Mouse (Mus musculus) adrenal gland, adult 2 months (tissue): ENCODE measurements around the gene BC107364. TPM values are rescaled to one million over a fixed set of nuclear protein-coding genes. Genes with fewer than 3 reads are reported as not detected.
"Not testable (repeated sequence)": the region's sequence is repeated elsewhere in the genome, so short reads cannot be mapped to it uniquely, and the experiment has no call there.

Experiments
- DNase-seq: peaks from one replicate; pipeline ENCODE4 v3.0.0; 2021
- polyA plus RNA-seq: library from polyadenylated mRNA; depleted of rRNA; stranded (reverse); fragments of >200 nt; gene quantifications from 2 replicates; pipeline ENCODE4 v1.2.3, GENCODE M21; 2012
- total RNA-seq, 2 experiments: library from RNA; stranded (reverse); gene quantifications; 2 replicates each; pipeline ENCODE4 v1.2.3; 2021

Gene BC107364
- total and polyA plus RNA-seq, 3 experiments = not detected

DNA sequence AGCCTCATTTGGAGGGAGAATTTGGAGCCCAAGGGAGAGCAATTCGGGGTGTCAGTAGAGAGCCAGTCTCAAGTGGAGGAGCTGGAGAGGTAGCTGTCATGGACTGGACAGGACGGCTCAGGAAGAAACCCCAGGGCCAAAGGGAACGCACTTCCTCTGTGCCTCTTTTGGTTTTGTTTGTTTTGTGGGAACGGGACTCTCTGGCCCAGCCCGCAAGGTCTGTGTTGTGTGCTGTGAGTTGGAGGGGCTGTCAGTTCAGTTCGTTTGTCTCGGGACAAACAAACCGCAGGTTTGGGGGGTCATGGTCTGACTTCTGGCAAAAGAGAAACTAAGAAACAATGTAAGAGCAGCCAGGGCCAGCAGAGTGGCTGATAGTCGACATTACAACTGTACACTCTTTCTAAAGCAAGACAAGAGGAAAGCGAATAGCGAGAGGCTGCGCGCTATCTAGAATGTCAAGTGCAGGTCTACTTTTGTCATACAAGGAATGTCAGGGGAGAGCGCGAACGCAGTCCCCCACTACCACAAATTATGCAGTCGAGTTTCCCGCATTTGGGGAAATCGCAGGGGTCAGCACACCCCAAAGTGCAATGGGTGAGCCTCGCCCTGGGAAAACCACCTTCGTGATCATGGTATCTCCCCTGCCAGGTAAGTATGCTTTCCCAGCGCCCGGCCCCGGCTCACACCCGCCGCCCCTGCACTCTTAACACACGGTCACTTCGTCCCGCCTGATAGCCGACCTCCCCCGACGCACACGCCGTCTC, 34.1 kb upstream of the BC107364 start:
- DNase-seq = not testable (repeated sequence)

DNA sequence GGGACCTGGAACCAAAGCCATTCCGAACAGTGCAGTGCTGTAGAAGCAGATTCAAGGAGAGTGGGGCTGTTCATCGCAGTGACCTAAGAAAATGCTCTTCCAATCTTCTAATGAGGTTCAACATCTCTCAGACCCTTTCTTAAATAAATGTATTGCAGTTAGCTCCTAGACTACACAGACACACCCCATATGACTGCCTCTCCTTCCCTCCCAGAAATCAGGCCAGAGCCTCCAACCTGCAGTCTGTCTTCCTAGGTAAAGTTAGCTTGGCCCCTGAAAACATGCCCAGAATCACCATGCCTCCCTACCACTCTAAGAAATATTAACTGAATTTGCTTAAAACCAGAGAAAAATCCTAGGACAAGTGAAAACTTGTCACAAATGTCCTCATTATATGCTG, 33.3 kb upstream of the BC107364 start:
- no peak for DNase-seq

DNA sequence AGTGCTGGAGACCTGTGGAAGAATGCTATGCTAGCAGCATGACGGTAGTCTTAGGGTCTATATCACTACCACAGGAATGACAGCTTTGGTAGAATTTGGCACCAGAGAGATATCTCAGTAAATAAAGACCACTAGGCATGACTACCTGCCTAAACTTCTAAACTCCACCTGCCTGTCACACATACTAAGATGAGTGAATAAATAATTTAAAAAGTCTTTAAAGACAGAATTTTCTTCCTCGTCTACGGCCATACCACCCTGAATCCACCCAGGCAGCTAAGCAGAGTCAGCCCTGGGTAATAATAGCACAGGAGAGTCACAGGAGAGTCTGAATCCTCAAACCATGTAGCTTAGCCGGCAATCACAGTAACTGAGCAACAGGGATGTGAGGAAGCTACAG, 32.8 kb upstream of the BC107364 start:
- DNase-seq = no peak

DNA sequence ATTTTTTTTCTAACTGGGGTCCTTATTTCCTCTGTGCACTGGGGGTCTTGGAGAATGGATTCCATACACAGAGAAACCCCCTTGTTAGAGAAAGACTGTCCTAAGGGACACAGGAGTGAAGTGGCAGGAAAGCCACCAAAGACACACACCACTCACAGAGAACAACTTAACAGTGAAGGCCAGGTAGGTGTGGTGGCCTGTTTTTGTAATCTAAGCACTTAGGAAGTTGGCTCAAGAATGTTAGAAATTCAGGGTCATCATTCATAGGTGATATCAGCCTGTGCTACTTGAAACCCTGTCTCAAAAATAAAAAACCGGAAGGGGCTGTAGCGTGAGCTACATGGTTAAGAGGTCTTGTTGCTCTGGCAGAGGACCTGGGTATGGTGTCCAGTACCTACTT, 31.8 kb upstream of the BC107364 start:
- DNase-seq = no peak

DNA sequence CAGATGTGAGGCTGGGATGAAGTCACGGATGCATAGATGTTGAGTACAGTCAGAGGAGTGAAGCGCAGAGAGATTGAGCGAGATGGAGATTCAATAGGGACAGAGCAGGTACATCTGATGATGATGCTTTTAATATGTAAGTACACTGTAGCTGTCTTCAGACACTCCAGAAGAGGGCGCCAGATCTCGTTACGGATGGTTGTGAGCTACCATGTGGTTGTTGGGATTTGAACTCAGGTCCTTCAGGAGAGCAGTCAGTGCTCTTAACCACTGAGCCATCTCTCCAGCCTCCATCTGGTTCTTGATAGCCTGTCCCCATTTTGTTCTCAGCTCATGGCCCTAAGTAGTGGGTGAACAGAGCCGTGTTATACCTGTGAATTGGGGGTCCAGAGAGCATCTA, 30.9 kb upstream of the BC107364 start:
- not testable (repeated sequence) for DNase-seq

DNA sequence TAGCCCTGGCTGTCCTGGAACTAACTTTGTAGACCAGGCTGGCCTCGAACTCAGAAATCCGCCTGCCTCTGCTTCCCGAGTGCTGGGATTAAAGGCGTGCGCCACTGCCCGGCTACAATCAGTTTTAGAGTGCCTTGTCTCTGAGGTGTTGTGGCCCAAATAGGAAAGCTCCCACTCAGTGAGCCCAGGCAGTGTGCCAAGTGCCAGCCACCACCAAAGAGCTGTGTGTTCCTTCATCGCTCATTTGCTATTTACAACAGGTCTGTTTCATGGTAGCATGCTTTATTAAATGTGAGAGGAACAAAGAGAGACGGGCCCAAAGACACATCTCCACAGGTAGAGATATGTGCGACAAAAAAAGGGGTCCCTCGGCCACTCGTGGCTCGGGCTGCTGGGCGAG, 30.3 kb upstream of the BC107364 start:
- no peak for DNase-seq

DNA sequence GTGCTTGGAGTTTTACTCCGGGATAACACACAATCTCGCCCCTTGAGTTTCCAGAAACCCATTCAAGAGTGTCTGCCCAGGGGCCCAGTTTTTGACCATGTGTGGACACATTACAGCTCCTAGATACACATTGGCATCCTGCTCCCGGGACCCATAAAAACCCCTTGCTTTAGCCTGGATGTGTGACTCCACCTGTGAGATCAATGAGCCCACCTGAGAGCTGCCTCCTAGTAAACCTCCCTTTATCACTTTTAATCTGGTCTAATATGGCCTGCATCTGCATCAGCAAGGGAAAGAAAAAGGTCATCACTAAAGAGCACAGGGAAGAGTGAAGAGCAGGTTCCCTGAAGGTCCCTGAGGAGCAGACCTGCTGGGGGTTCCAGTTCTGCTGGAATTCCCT, 29.8 kb upstream of the BC107364 start:
- DNase-seq = no peak

DNA sequence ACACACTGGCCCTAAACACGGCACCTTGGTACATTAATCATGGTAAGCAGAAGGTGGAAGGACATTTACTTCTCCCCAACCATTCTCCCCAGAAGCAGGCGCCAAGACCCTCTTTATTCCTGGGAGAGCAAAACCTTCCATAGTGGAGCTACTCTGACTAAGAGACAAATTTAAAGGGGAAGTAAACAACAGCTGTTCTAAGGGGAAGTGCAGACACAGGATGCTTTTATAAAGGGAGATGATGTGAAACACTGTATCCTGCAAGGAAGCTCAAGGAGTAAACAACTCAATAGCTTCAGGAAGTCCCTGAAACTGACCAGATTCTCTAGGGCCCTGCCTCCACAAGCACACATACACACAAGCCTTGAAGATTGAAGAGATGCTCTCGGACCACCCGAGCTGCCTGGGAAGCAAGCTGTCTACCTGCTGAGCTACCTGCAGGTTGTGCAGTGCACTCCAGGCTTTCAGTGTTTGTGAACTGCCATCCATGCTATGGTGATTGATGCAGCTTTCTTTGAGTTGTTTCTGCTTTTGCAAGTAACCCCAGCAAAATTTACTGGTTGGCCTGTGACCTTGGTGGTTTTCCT, 28.7 kb upstream of the BC107364 start:
- DNase-seq = no peak

DNA sequence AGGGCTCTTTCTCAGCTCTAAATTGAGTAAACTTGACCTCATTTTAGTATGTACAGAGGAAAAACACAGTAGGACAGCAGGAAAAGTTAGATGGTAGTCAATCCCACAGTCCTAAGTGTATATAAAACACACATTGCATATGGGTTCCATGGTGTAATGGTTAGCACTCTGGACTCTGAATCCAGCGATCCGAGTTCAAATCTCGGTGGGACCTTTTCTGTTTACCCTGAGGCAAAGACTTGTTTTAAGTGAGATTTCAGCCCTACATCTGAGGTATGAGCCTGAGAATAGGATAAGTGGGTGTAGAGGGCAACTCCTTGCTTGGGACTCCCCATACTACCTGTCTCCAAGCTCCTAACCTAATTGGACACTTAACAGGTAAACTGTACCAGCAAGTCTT, 27.1 kb upstream of the BC107364 start:
- no peak for DNase-seq

DNA sequence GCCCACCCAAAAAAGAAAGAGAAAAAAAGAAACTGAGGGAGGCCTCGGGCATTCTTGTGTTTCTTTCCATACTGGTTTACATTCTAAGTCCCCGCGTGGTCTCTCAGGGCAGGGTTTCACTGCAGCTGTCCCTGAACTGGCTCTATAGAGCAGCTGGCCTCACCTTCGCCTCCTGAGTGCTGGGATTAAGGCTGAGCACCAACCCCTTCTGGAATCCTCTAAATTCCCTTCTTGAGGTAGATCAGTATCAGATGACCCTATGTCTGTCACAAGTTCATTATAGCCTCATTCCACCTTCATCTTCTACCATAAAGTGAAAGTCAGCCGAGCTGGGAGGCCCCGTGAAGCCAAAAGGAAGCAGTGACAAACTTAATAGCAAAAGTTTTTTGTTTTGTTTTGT, 25.5 kb upstream of the BC107364 start:
- DNase-seq = no peak

DNA sequence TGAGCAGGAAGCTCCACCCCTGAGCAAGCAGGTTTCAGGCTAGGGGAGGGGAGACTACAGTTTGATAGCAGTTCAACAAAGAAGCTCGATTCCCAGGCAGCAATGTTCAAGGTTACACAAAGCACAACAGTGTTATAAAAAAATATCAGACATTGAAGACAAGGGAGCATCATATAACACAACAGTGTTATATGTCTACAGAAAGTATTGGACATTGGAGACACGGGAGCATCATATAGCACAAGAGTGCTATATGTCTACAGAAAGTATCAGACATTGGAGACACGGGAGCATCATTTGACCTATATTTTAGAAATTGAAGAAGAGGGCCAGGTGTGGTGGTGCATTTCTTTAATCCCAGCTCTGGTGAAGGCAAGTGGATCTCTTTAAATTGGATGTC, 25.0 kb upstream of the BC107364 start:
- no peak for DNase-seq

DNA sequence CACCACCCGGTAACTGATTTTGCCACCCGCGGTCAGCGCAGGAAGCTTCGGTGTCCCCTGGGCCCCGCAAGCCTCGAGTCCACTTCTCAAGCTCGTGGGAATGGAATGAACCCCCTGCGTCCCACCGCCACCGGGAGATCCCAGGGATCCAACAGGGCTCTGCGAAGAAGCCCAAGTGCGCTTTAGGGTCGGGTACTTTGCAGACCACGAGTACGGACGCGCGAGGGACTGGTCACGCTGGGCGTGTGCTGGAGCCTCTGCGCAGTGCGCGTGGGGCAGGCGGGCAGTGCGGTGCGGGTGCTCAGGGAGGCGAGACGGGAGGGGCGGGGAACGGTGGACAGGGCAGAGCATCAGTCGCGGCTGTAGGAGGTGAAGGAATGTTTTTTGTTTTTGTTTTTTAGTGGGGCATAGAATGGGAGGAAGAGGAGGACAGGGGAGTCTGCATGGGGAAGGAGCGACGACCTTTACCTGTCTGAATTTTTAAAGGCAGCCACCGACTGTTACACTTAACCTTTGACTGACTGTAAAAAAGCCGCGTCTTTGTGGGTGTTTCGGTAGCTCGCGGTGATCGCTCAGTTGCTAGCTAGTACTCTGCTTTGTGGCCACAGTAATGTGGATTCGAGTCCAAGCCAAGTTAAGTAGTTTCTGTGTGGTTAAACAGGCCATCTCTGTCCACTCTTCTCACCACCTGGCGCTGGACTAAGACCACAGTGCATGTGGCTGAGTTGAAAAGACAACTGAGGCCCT, 23.0 kb upstream of the BC107364 start:
- DNase-seq = no peak

DNA sequence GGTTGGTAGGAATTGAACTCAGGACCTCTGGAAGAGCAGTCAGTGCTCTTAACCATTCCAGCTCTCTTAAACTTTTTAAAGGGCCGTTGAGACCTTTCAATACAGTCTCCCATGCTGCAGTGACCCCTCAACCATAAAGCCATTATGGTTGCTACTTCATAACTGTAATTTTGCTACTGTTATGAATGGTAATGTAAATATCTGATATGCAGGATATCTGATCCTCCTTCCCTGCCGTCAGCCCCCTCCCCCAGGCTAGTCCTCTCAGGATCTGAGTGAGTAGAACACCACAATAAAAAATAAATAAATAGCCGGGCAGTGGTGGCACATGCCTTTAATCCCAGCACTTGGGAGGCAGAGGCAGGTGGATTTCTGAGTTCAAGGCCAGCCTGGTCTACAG, 21.4 kb upstream of the BC107364 start:
- not testable (repeated sequence) for DNase-seq

DNA sequence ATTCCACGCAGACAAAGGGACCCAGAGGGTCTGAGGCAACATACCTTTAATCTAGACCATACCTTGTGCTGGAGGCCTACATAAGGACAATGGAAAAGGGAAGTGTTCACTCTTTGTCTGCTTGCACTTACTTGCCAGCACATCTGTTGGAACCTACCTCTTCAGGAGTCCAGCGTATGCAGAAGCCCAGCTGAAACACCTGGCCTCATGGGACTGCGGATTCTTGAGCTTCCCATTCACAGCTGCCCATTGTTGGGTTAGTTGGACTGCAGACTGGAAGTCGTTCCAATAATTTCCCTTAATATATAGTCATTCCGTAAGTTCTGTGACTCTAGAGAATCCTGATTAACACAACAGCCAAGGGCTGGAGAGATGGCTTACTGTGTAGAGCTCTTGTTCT, 20.0 kb upstream of the BC107364 start:
- no peak for DNase-seq

DNA sequence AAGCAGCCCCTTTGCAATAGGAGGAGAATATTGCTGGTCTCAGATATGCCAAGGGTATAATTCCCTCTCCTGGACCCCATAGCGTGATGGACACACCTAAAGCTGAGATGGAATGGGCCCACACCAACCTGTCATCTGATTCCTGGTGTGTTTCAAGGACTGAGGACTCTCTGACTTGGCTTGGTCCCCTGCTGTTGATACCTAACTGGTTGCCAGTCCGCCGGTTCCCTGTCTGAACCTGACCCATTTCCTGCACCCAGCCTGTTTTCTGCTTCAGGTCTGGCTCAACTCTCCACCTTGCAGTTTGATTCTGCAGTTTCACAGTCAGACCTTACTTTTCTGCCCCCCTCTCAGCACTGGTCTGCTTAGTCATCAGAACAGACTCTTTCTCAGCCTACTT, 17.5 kb upstream of the BC107364 start:
- DNase-seq = no peak

DNA sequence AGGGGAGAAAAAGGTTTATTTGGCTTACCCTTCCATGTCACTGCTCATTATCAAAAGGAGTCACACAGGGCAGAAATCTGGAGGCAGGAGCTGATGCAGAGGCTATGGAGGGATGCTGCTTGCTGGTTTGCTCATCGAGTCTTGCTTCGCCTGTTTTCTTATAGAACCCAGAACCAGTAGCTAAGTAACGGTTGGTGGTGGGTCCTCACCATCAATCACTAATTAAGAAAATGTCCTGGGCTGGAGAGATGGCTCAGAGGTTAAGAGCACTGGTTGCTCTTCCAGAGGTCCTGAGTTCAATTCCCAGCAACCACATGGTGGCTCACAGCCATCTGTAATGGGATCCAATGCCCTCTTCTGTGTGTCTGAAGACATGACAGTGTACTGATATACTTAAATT, 16.2 kb upstream of the BC107364 start:
- DNase-seq = not testable (repeated sequence)

DNA sequence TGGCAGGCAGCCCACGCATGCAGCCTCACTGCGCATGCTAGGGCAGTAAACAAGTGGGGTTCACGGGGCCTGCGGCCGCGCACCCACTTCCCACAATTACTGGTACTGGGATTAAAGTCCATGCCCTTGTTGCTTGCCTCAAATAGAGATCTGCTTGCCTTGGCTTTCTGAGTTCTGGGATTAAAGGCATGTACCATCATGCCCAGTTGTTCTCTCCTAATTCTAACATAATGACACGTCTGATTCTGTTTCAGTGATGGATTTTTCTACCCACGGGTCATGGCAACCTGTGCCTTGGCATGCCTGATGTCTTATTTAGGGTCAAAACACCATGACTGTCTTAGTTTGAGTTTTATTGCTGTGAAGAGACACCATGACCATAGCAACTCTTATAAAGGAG, 15.5 kb upstream of the BC107364 start:
- DNase-seq = no peak

DNA sequence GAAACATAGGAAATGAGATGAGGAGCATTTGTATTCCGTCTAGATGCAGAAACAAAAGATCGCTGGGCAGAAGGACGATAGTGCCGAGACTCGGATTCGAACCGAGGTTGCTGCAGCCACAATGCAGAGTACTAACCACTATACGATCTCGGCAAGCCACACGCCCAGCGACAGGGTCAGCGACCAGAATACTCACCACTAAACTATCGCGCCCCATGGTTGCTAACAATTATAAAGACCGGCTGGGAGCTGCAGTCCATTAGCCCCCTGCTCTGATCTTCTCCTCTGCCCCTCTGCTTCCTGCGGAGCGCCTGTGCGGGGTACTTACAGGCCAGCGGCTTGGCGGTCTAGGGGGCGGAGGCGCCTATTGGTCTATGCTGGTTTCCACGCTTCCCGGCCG, 11.8 kb upstream of the BC107364 start:
- no peak for DNase-seq

DNA sequence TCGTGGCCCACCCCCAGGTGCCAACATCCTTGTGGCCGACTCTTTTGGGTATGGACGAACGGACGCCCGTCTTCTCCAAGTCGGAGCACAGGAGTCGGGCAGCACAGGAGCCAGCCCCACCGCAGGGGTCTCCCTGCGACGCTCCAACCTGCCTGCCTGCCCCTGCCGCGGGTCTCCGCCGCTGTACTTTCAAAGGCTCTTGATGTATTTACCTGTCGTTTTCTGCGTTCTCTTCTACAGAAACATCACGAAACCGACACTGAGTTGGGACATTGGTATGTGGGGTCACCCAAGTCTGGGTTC, 8.4 kb upstream of the BC107364 start:
- not testable (repeated sequence) for DNase-seq

DNA sequence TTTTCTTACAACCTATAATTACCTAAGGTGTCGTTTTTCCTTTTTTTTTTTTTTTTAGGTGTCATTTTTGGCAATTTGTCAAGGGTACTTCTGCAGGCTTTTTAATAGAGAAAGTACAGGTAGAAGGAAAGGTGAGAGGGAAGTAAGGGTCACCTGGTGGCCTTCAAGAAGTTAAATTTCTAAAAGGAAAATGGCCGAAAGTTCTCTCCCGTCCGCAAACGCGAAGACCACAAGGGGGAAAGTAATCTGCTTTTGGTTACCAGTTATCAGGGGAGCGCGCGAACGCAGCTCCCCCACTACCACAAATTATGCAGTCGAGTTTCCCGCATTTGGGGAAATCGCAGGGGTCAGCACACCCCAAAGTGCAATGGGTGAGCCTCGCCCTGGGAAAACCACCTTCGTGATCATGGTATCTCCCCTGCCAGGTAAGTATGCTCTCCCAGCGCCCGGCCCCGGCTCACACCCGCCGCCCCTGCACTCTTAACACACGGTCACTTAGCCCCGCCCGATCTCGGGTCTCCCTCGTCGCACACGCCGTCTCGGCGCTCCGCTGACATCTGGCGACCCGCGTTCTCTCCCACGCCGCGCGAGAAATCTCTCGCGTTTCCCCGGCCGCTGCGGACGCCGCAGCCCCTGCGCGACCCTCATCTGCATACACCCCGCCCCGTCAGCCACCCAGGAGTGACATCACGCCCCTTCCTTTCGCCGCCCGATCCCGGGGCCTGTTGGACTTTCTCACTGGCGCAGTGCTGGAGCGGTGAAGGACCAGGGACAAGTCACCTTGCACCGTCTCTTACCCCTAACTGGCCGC, 7.9 kb upstream of the BC107364 start:
- DNase-seq = not testable (repeated sequence)

DNA sequence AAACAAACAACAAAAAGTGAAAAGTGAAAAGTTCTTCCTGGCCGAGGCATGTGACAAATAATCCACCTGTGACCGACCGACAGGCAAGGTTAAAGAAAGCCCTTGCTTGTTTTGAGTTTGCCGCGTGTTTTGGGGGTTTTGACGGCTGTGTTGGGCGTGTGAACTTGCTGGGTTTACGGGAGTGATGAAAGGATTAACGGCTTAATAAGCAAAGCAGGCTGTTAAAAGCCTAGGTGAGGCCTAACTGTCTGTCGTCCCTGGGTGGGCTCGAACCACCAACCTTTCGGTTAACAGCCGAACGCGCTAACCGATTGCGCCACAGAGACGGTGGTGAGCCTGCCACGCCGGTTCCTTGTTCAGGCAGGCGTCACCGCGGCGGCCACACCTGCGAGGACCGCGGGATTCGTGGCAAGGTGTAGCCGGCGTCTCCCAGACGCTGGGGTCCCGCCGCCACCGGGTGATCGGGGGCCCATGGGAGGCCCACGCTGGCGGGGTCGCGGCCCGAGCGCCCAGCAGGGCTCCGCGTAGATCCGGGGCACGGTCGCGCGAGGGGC, 6.9 kb upstream of the BC107364 start:
- DNase-seq = not testable (repeated sequence)

DNA sequence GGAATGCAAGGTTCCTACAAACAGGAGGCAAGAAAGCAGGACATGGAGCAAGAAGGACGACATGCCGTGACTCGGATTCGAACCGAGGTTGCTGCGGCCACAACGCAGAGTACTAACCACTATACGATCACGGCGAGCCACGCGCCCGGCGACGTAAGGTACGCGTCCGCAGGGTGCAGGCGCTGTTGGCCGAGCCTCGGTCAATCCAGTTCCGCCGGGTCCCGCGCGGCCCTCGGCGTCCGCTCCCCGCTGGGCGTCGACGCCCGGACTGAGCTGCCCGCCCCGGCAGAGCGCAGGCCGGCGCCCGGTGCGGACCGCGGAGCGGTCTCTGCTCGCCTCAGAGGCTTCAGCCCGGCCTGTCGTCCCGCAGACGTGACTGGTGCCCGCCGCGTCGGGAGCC, 5.9 kb upstream of the BC107364 start:
- not testable (repeated sequence) for DNase-seq
